Mouse (Mus musculus) forebrain, postnatal 0 days (tissue): ENCODE measurements at regions not wholly inside any gene's neighbourhood (a gene's known extent, or its start where the extent isn't known, plus 50 kb on each side); places are given as distances from the start of the nearest gene placed in this dataset.
A peak's percentile ranks its signal among the peaks of the same experiment; 100 is the strongest.

ENCODE experiments used
- ATAC-seq: fragments of 200-750 bp; cut with Nextera tagmentation; 2 replicates; pipeline ENCODE4 v1.8.0; 2017; ENCODE audit warnings: mild to moderate bottlenecking, moderate library complexity
- DNase-seq: peaks from one replicate; pipeline ENCODE4 v3.0.0-alpha.2; 2015
- H3K27ac ChIP-seq: fragments of 300-500 bp; sonication (generic); 2 replicates; pipeline ENCODE4 v1.5.1; 2014; ENCODE audit warnings: low read depth, mild to moderate bottlenecking, antibody characterized with exemption, low read length, moderate library complexity, mixed read lengths
- H3K27me3 ChIP-seq: fragments of 300-500 bp; sonication (generic); 2 replicates; pipeline ENCODE4 v1.6.1; 2014; ENCODE audit warnings: mild to moderate bottlenecking, low read length, mixed read lengths; ENCODE audit not compliant: insufficient read depth
- H3K36me3 ChIP-seq: fragments of 300-500 bp; sonication (generic); 2 replicates; pipeline ENCODE4 v1.6.1; 2014; ENCODE audit warnings: mild to moderate bottlenecking, moderate library complexity; ENCODE audit not compliant: insufficient read depth
- H3K4me1 ChIP-seq: fragments of 300-500 bp; sonication (generic); 2 replicates; pipeline ENCODE4 v1.6.1; 2014; ENCODE audit warnings: antibody characterized with exemption; ENCODE audit not compliant: insufficient read depth
- H3K4me2 ChIP-seq: fragments of 300-500 bp; sonication (generic); 2 replicates; pipeline ENCODE4 v1.6.1; 2014; ENCODE audit warnings: low read depth, mild to moderate bottlenecking, moderate library complexity
- H3K4me3 ChIP-seq: fragments of 300-500 bp; sonication (generic); 2 replicates; pipeline ENCODE4 v1.5.1; 2014; ENCODE audit warnings: low read depth, low read length, mixed read lengths
- H3K9ac ChIP-seq: fragments of 300-500 bp; sonication (generic); 2 replicates; pipeline ENCODE4 v1.6.1; 2014; ENCODE audit warnings: mild to moderate bottlenecking
- H3K9me3 ChIP-seq: fragments of 300-500 bp; sonication (generic); 2 replicates; pipeline ENCODE4 v1.6.1; 2016; ENCODE audit warnings: low read length
- CTCF ChIP-seq: sonication (generic); IDR thresholded peaks from 2 replicates; pipeline ENCODE4 v1.5.1; 2016; ENCODE audit warnings: antibody characterized with exemption, control low read depth, low read depth
- WGBS: fragments of 180-500 bp; shearing (Covaris S2); extraction: QIAGEN DNeasy Blood & Tissue Kit; methylation state at CpG from one replicate; pipeline ENCODE4 v1.1.7; 2014; 5-methylcytosine and 5-hydroxymethylcytosine counted together

DNA sequence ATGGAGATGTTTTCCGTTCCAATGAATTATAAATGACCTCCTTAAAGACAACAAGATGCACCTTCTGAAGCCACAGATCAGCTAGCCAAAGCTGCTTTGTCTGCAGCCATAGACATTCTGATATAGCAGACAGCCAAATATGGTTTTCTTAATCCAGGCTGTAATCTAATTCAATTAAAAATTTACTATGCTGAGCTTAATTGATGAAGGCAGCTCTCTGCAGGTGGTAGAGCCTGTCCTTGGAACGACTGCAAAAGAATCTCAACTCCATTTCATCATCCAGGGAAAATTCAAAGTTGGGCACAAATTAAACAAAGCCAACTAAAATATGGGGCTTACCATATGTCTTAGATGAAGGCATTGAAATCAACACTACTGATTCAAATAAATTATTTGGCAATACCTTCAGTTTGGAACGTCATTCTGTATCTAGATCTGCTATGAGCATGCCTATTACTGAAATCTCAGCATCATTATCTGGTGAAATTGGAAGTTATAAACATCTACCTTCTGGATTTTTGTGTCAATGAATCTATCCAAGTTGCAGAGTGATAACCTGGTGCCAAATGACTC is 615.4 kb upstream of the Ins1 start:
- Histone ChIP-seq H3K9me3 (no peaks in the 10 kb centered on the region), H3K36me3 (no peaks in the 10 kb centered on the region), H3K4me1 (no peaks in the 10 kb centered on the region), H3K4me2 (no peak overlapping the region), H3K4me3 (no peak overlapping the region), H3K27ac (no peak overlapping the region), H3K9ac (no peak overlapping the region), H3K27me3 (no peaks in the 10 kb centered on the region)
- no peak for TF ChIP-seq CTCF
- peak; percentile 19 for DNase-seq
- ATAC-seq, result no peak
- 63% methylated on average over 3 of the region's 3 CpGs for WGBS

DNA sequence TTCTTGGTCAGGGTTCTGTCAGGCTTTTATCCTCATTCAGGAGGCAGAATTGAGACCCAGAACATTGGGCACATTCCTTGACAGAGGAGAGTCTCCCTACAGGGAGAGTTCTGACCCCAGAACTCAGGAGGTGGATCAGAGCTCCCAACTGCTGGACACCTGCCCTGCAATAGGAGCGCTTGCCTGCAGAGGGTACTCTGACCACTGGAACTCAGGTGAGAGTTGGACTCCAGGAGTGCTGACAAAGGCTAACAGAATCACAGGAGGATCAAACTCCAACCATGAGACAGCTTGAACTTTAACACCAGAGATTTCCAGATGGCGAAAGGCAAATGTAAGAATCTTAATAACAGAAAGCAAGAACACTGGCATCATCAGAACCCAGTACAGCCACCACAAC is 603.9 kb upstream of the Ins1 start:
- TF ChIP-seq CTCF, result no peak
- no peaks in the 10 kb centered on the region for H3K4me1 ChIP-seq
- no peak overlapping the region for H3K4me3 ChIP-seq
- no peak overlapping the region for H3K27ac ChIP-seq
- no peaks in the 10 kb centered on the region for H3K36me3 ChIP-seq
- 93% methylated on average over 2 of the region's 2 CpGs for WGBS
- no peaks in the 10 kb centered on the region for H3K9me3 ChIP-seq
- H3K27me3 ChIP-seq, result no peaks in the 10 kb centered on the region
- H3K4me2 ChIP-seq, result no peak overlapping the region
- no peak overlapping the region for H3K9ac ChIP-seq
- no peak for ATAC-seq
- no peak for DNase-seq

DNA sequence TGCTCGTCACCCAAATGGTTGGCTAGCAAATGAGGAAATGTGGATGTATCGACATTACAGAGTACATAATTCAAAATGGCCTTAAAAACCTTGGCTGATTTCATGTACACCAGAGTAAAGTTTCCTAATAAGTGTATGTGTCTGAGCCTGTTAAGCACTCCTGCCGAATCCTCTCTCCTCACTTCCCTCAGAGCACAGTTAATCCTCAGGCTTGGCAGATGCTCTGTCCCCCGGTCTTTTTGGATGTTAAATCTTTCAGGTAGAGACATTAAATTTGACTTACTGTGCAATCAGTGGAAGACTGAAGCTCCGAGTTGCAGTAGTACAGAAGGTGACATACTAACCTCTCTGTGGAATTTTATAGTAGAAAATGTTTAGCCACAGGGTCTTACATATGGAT is 597.5 kb upstream of the Ins1 start:
- no peak overlapping the region for H3K27ac ChIP-seq
- no peak for TF ChIP-seq CTCF
- H3K4me2 ChIP-seq, result no peak overlapping the region
- ATAC-seq, result no peak
- no peak overlapping the region for H3K9ac ChIP-seq
- DNase-seq, result no peak
- WGBS, result 85% methylated on average over 5 of the region's 5 CpGs
- no peak overlapping the region for H3K4me3 ChIP-seq
- H3K4me1 ChIP-seq, result no peaks in the 10 kb centered on the region
- H3K27me3 ChIP-seq, result no peaks in the 10 kb centered on the region
- no peaks in the 10 kb centered on the region for H3K36me3 ChIP-seq
- no peaks in the 10 kb centered on the region for H3K9me3 ChIP-seq

DNA sequence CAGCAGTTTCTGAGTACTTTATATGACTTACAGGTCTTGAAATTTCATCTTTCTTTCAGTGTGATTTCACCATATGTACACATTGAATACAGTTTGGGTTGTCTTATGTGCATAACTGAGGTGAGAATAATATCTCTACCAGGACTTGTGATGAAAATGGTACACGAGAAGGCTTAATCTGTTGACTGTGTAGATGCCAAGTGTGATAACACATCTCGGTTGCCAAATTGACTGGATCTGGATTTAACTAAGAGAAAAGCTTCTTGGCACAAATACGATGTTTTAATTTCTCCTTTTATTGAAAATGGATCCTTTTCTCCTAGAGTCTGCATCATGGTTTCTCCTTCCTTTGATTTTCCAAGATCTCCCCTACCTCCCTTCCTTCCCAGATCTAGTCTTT is 588.4 kb upstream of the Ins1 start:
- H3K36me3 ChIP-seq, result no peaks in the 10 kb centered on the region
- WGBS, result 64% methylated on average over 3 of the region's 3 CpGs
- no peaks in the 10 kb centered on the region for H3K9me3 ChIP-seq
- peak; percentile 37 for DNase-seq
- no peak for TF ChIP-seq CTCF
- ATAC-seq, result no peak; the same call in 1 of the 2 replicates
- no peak overlapping the region for H3K9ac ChIP-seq
- no peaks in the 10 kb centered on the region for H3K27me3 ChIP-seq
- H3K27ac ChIP-seq, result no peak overlapping the region
- H3K4me1 ChIP-seq, result no peaks in the 10 kb centered on the region
- no peak overlapping the region for H3K4me2 ChIP-seq
- no peak overlapping the region for H3K4me3 ChIP-seq
